Mouse (Mus musculus) CD4-positive helper T cell, adult 2 months (primary cell): ENCODE measurements at regions not wholly inside any gene's neighbourhood (a gene's known extent, or its start where the extent isn't known, plus 50 kb on each side); places are given as distances from the start of the nearest gene placed in this dataset.
A peak's percentile ranks its signal among the peaks of the same experiment; 100 is the strongest.

ENCODE experiments used
- DNase-seq: peaks from one replicate; pipeline ENCODE4 v3.0.0-alpha.2; 2012; ENCODE audit warnings: low read depth, missing footprints, low spot score

GRCm38 (mm10) chr15:19778651-19779050 is 670.4 kb upstream of the Cdh12 start:
- no peak for DNase-seq

- DNase-seq = no peak
Measured at GRCm38 (mm10) chr15:19783883-19784282, 665.2 kb upstream of the Cdh12 start.

- DNase-seq = no peak
Measured at GRCm38 (mm10) chr15:19806994-19807393, 642.1 kb upstream of the Cdh12 start.

DNA sequence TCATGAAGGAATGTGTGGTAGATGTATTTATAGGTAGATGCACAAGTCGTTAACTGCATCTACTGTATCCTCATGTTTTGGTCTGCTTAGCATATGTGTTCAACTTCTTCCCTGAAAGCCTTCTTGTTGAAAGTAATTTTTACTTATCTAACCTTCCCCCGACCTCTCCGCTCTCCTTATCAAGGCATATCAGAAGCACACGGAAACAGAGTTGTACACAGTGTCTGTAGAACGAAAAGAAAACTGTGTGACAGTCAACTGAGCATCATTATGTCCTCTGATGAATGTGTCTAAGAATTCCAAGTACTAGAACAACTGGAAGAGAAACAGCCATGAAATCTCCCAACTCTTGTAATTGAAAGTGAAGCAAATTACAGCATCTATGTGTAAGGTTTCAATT is 635.4 kb upstream of the Cdh12 start:
- no peak for DNase-seq

DNA sequence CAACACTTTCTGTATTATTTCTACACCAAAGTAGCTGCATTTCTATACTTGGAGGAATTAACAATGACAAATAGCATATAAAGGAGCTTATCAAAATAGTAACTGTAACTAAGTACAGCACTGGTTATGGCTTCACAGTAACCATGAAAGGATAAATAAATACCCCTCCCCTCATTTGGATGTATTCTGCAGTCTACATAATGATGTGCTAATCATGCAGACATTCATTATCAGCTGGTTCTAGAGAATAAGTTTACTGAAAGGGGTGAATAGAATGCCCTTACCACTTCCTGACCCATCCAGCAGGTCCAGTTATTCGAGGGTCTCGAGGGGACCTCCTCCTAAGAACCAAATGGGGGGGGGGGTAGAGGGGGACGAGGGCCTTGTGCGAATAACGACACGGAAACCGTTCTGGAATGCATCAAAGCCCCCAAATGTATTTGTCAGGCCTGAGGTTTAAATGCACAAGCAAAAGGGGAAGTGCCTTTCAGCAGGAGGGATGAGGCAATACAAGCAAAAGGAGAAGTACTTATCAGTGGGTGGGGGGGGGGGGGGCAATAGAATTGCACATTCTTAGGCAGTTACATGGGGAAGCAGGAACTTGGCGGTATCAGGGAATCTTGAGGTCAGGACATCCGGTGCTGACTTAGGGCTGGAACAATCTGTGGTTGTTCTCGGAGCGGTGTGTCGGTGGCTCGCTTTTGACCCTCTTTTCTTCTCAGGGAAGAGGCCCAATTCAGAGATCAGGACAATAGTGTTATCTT is 592.0 kb upstream of the Cdh12 start:
- peak; percentile 2 for DNase-seq

DNA sequence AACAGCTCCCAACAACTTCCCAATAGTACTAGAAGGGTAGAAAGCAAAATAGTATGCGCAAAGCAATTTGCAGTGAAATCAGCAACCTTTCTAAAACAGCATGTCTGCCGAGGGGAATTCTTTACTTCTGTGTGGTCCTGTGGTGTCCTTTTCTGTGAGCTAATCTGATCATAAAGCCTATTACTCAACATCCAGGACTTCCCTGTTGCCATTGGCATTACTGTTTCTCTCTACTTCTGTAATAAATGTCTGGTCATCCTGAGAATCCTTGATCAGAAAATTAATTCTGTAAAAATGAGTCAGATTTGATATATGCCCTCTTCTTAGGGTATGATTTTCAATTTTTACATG is 591.4 kb upstream of the Cdh12 start:
- DNase-seq = no peak

GRCm38 (mm10) chr15:19858668-19859067 is 590.4 kb upstream of the Cdh12 start:
- no peak for DNase-seq

GRCm38 (mm10) chr15:19863979-19864378 is 585.1 kb upstream of the Cdh12 start:
- no peak for DNase-seq

DNA sequence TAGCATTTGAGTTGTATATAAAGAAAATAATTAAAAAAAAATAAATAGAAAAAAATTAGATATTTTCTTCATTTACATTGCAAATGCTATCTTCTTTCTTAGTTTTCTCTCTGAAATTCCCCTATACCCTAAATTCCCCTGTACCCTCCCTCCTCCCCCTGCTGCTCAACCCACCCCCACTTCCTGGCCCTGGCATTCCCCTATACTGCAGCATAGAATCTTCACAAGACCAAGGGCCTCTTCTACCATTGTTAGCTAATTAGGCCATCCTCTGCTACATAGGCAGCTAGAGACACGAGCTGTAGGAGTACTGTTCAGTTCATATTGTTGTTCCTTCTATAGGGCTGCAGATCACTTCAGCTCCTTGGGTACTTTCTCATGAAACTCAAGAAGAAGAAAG is 582.5 kb upstream of the Cdh12 start:
- DNase-seq = no peak

- no peak for DNase-seq
Measured at GRCm38 (mm10) chr15:19869041-19869440, 580.0 kb upstream of the Cdh12 start.

- no peak for DNase-seq
Measured at GRCm38 (mm10) chr15:19872611-19873010, 576.5 kb upstream of the Cdh12 start.
